ENCODE assay signal across 15 mouse cellular contexts in the genomic region with DNA sequence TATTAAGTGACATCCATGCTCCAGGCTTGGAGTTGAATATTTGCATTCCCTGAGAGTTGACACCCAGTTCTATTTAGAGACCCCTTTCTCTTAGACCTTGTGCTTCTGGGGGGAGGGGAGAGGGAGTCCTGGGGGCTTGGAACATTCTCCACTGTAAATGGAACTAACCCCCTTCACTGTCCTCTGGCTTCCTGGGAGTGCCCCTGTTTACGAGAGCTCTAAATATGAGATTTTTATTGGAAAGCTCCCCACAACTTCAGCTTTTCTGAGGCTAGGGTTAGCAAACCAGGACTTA.
DNase-seq lines count a peak whose midpoint lies in the region; ATAC-seq lines count a peak whose summit lies in the region.
"Had no signal": no experiment of that assay in that cellular context is flagged by ENCODE, and none has a peak within 500 bp of the region (broad histone marks: within the 10 kb centered on the region; RNA-seq: fewer than 3 reads in every experiment).

No protein-coding gene starts in this region.

- peaks cover 38% of the 10 kb centered on the region for H3K4me1 ChIP-seq in kidney, embryonic 16.5 days (ENCODE audit: insufficient read depth, low read length)
- H3K4me1 ChIP-seq in limb, embryonic 13.5 days = peaks cover 20% of the 10 kb centered on the region

- no peaks in the 10 kb centered on the region for H3K36me3 ChIP-seq in kidney, embryonic 16.5 days (ENCODE audit: insufficient read depth, low read length)
- no peaks in the 10 kb centered on the region for H3K36me3 ChIP-seq in limb, embryonic 13.5 days
- H3K36me3 ChIP-seq: limb, embryonic 12.5 days had no signal

- ATAC-seq in kidney, embryonic 16.5 days (ENCODE audit: low FRiP score, low TSS enrichment) = no peak
- no peak for ATAC-seq in limb, embryonic 13.5 days (ENCODE audit: low FRiP score, low read depth)

- no peak overlapping the region for H3K4me2 ChIP-seq in kidney, embryonic 16.5 days (replicated peaks; ENCODE audit: low read depth, low read length)
- H3K4me2 ChIP-seq in limb, embryonic 13.5 days (replicated peaks) = no peak overlapping the region
- H3K4me2 ChIP-seq: limb, embryonic 12.5 days had no signal

- WGBS in kidney, embryonic 16.5 days = 55% methylated on average over 1 of the region's 1 CpGs
- 44% methylated on average over 1 of the region's 1 CpGs for WGBS in limb, embryonic 13.5 days

- peak overlapping the region; percentile 67; the same call in 1 of the 2 replicates for H3K27ac ChIP-seq in kidney, embryonic 16.5 days (ENCODE audit: low read length)
- H3K27ac ChIP-seq in limb, embryonic 13.5 days = peak overlapping the region; percentile 12; the same call in 1 of the 2 replicates
- H3K27ac ChIP-seq: gastrocnemius, adult 2 months; limb, embryonic 12.5 days; macrophage had no signal

- H3K9ac ChIP-seq in kidney, embryonic 16.5 days (replicated peaks; ENCODE audit: low read length) = 0 out of 2 replicates have a peak overlapping the region, but pooled peaks have one; percentile 12
- H3K9ac ChIP-seq in limb, embryonic 13.5 days = no peak overlapping the region
- H3K9ac ChIP-seq: limb, embryonic 12.5 days had no signal

- no peaks in the 10 kb centered on the region for H3K9me3 ChIP-seq in kidney, embryonic 16.5 days (ENCODE audit: low read length)
- no peaks in the 10 kb centered on the region for H3K9me3 ChIP-seq in limb, embryonic 13.5 days

- no peaks in the 10 kb centered on the region for H3K27me3 ChIP-seq in kidney, embryonic 16.5 days (ENCODE audit: insufficient read depth, low read length)
- H3K27me3 ChIP-seq in limb, embryonic 13.5 days = no peaks in the 10 kb centered on the region
- H3K27me3 ChIP-seq: limb, embryonic 12.5 days had no signal

- H3K4me3 ChIP-seq in kidney, embryonic 16.5 days (ENCODE audit: low read length) = no peak overlapping the region
- H3K4me3 ChIP-seq in limb, embryonic 13.5 days = no peak overlapping the region
- H3K4me3 ChIP-seq: gastrocnemius, adult 2 months; limb, embryonic 12.5 days had no signal

- DNase-seq in embryo, embryonic 10.5 days (ENCODE audit: low spot score) = peak; percentile 35
- no peak for DNase-seq in embryo, embryonic 9.5 days (ENCODE audit: extremely low spot score)
- no peak for DNase-seq in kidney, postnatal 36 days
- DNase-seq in urinary bladder, adult 18-20 months (ENCODE audit: low spot score in 2 of 2) = no peak
- DNase-seq in left cerebral cortex, adult 18-20 months (ENCODE audit: low spot score in 2 of 2) = no peak
- no peak for DNase-seq in heart, adult 9 months (ENCODE audit: low spot score in 2 of 2)
- DNase-seq: cerebellum, postnatal 10 days; gastrocnemius, adult 2 months; lung, adult 18-20 months; right cerebral cortex, adult 18-20 months; thymus, adult 2 months had no signal
